Mouse (Mus musculus) heart, embryonic 14.5 days (tissue): ENCODE measurements around the gene Lasp1. TPM values are rescaled to one million over a fixed set of nuclear protein-coding genes. Genes with fewer than 3 reads are reported as not detected.
"Not testable (repeated sequence)": the region's sequence is repeated elsewhere in the genome, so short reads cannot be mapped to it uniquely, and the experiment has no call there.

Experiments used
- ATAC-seq: fragments of 200-750 bp; cut with Nextera tagmentation; 2 replicates; pipeline ENCODE4 v1.8.0; 2017; ENCODE audit warnings: low read depth, moderate TSS enrichment; ENCODE audit not compliant: insufficient number of reproducible peaks, insufficient read depth, low FRiP score
- H3K27ac ChIP-seq, 2 experiments: fragments of 200-500 bp in 1 of 2; fragments of 300-500 bp in 1 of 2; sonication (generic) in 1 of 2; replicated peaks in 1 of 2; 2 replicates each; pipeline ENCODE4 v1.5.1; 2012 to 2014; ENCODE audit warnings: low read depth in 2 of 2, low read length in 2 of 2, control low read depth in 1 of 2, mild to moderate bottlenecking in 1 of 2, mixed read lengths in 1 of 2; ENCODE audit not compliant: control insufficient read depth in 1 of 2, insufficient read depth in 1 of 2
- H3K27me3 ChIP-seq: fragments of 300-500 bp; sonication (generic); 2 replicates; pipeline ENCODE4 v1.6.1; 2014; ENCODE audit warnings: mild to moderate bottlenecking, low read length, control low read depth; ENCODE audit not compliant: control insufficient read depth, insufficient read depth
- H3K36me3 ChIP-seq: fragments of 300-500 bp; sonication (generic); 2 replicates; pipeline ENCODE4 v1.6.1; 2014; ENCODE audit warnings: mild to moderate bottlenecking, control low read depth, low read length, mixed read lengths; ENCODE audit not compliant: control insufficient read depth, insufficient read depth
- H3K4me1 ChIP-seq, 2 experiments: fragments of 200-500 bp in 1 of 2; fragments of 300-500 bp in 1 of 2; sonication (generic) in 1 of 2; 2 replicates each; pipeline ENCODE4 v1.6.1; 2012 to 2014; ENCODE audit warnings: low read length in 2 of 2, control low read depth in 1 of 2, mixed read lengths in 1 of 2; ENCODE audit not compliant: control insufficient read depth in 2 of 2, insufficient read depth in 2 of 2
- H3K4me2 ChIP-seq: fragments of 300-500 bp; sonication (generic); 2 replicates; pipeline ENCODE4 v1.6.1; 2014; ENCODE audit warnings: mild to moderate bottlenecking, low read length
- H3K4me3 ChIP-seq, 2 experiments: fragments of 200-500 bp in 1 of 2; fragments of 300-500 bp in 1 of 2; sonication (generic) in 1 of 2; 2 replicates each; pipeline ENCODE4 v1.5.1; 2012 to 2014; ENCODE audit warnings: low read length in 2 of 2, mild to moderate bottlenecking in 2 of 2, control low read depth in 1 of 2, low read depth in 1 of 2, moderate library complexity in 1 of 2; ENCODE audit not compliant: control insufficient read depth in 1 of 2, insufficient read depth in 1 of 2
- H3K9ac ChIP-seq: fragments of 300-500 bp; sonication (generic); 2 replicates; pipeline ENCODE4 v1.6.1; 2014; ENCODE audit warnings: mild to moderate bottlenecking, low read length
- H3K9me3 ChIP-seq: fragments of 300-500 bp; sonication (generic); 2 replicates; pipeline ENCODE4 v1.6.1; 2016; ENCODE audit warnings: low read length, control low read depth; ENCODE audit not compliant: control insufficient read depth
- WGBS: fragments of 180-500 bp; shearing (Covaris S2); extraction: QIAGEN DNeasy Blood & Tissue Kit; methylation state at CpG from one replicate; pipeline ENCODE4 v1.1.7; 2014; 5-methylcytosine and 5-hydroxymethylcytosine counted together
- polyA plus RNA-seq: library from polyadenylated mRNA; unstranded; fragments of >200 nt; fragmentation: Nextera tagmentation; extraction: Ambion mirVana; gene quantifications from 2 replicates; pipeline ENCODE4 v1.2.1, GENCODE M21; 2014

The Lasp1 gene
- polyA plus RNA-seq, 1 experiment from 2014 or later = 28.1 TPM

GRCm38 (mm10) chr11:97781832-97782563 is 16.8 kb upstream of the Lasp1 start, which contains the start of gene Rpl23:
Gene Rpl23 (minus strand): TSS chr11:97782437.
- Histone ChIP-seq H3K4me2 (peak within 1 kb of the TSS; percentile 87), H3K9ac (peak within 1 kb of the TSS; percentile 100), H3K36me3 (peaks cover 42% of the 10 kb centered on the region), H3K9me3 (no peaks in the 10 kb centered on the region), H3K27ac (peak within 1 kb of the TSS; percentile 85 to 86), H3K27me3 (no peaks in the 10 kb centered on the region), H3K4me1 (peaks cover 3 to 10% of the 10 kb centered on the region in 2 experiments), H3K4me3 (peak within 1 kb of the TSS; percentile 66 to 79)
- ATAC-seq = peak; percentile 93
- whole genome bisulfite sequencing = under 1% methylated on average over 66 of the region's 67 CpGs

GRCm38 (mm10) chr11:97782564-97782895 is 16.3 kb upstream of the Lasp1 start:
- WGBS = under 1% methylated on average over 10 of the region's 10 CpGs
- Histone ChIP-seq H3K4me1 (peaks cover 3 to 10% of the 10 kb centered on the region in 2 experiments), H3K27me3 (no peaks in the 10 kb centered on the region), H3K4me3 (peak overlapping the region; percentile 66 to 79), H3K9ac (peak overlapping the region; percentile 100), H3K27ac (peak overlapping the region; percentile 59 to 85), H3K9me3 (no peaks in the 10 kb centered on the region), H3K4me2 (peak overlapping the region; percentile 87), H3K36me3 (peaks cover 37% of the 10 kb centered on the region)
- ATAC-seq = no peak

- Histone ChIP-seq H3K4me2 (no peak overlapping the region), H3K9ac (no peak overlapping the region), H3K4me1 (no peaks in the 10 kb centered on the region), H3K4me3 (no peak overlapping the region), H3K9me3 (no peaks in the 10 kb centered on the region), H3K27me3 (no peaks in the 10 kb centered on the region), H3K36me3 (no peaks in the 10 kb centered on the region), H3K27ac (no peak overlapping the region)
- WGBS = 90% methylated on average over 3 of the region's 3 CpGs
- no peak for ATAC-seq
Observed at GRCm38 (mm10) chr11:97787961-97788360, 10.8 kb upstream of the Lasp1 start.

GRCm38 (mm10) chr11:97789727-97790126 is 9.1 kb upstream of the Lasp1 start:
- no peak for ATAC-seq
- no peak overlapping the region for H3K9ac ChIP-seq
- H3K27me3 ChIP-seq = no peaks in the 10 kb centered on the region
- no peaks in the 10 kb centered on the region for H3K36me3 ChIP-seq
- no peak overlapping the region for H3K4me2 ChIP-seq
- no peak overlapping the region for H3K4me3 ChIP-seq
- no peaks in the 10 kb centered on the region for H3K9me3 ChIP-seq
- no peak overlapping the region for H3K27ac ChIP-seq
- 84% methylated on average over 5 of the region's 5 CpGs for WGBS
- no peaks in the 10 kb centered on the region for H3K4me1 ChIP-seq

- H3K36me3 ChIP-seq = not testable (repeated sequence)
- 90% methylated on average over 2 of the region's 2 CpGs for WGBS
Observed at GRCm38 (mm10) chr11:97790778-97791438, 7.9 kb upstream of the Lasp1 start.

GRCm38 (mm10) chr11:97793165-97793564 is 5.6 kb upstream of the Lasp1 start:
- Histone ChIP-seq H3K4me3 (no peak overlapping the region), H3K9ac (no peak overlapping the region), H3K9me3 (no peaks in the 10 kb centered on the region), H3K4me2 (no peak overlapping the region), H3K27me3 (no peaks in the 10 kb centered on the region), H3K4me1 (peaks cover 0 to 3% of the 10 kb centered on the region in 2 experiments; a peak in 1 of 4 replicates), H3K36me3 (no peaks in the 10 kb centered on the region), H3K27ac (no peak overlapping the region)
- ATAC-seq = no peak
- 12% methylated on average over 2 of the region's 2 CpGs for WGBS

More at GRCm38 (mm10) chr11:97790778-97791438, 7.9 kb upstream of the Lasp1 start:
- H3K27me3 ChIP-seq, H3K9ac ChIP-seq, H3K4me1 ChIP-seq, H3K4me3 ChIP-seq, ATAC-seq, H3K9me3 ChIP-seq, H3K27ac ChIP-seq, H3K4me2 ChIP-seq: not testable (repeated sequence)

GRCm38 (mm10) chr11:97796910-97797309 is 1.9 kb upstream of the Lasp1 start:
- Histone ChIP-seq H3K27ac (no peak overlapping the region), H3K4me3 (no peak overlapping the region), H3K4me2 (no peak overlapping the region), H3K9ac (no peak overlapping the region), H3K4me1 (peaks cover 11 to 14% of the 10 kb centered on the region in 2 experiments), H3K36me3 (no peaks in the 10 kb centered on the region), H3K27me3 (no peaks in the 10 kb centered on the region), H3K9me3 (no peaks in the 10 kb centered on the region)
- 4% methylated on average over 6 of the region's 6 CpGs for WGBS
- ATAC-seq = no peak
